Mouse (Mus musculus): ENCODE results near the gene Rec114.

DNA sequence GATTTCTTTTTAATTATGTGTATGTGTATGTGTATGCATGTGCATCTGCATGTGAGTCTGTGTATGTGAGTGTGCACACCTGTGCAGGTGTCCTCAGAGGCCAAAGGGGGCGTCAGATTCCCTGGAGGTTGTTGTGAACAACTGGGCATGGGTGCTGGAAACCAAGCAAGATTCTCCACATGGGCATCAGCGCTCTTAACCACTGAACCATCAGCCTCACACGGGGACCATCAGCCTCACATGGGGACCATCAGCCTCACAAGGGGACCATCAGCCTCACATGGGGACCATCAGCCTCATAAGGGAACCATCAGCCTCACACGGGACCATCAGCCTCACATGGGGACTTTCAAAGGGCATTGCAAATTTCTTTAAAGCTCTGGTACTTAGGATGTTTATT, 53.1 kb downstream of the Rec114 start:
- no peak for TF ChIP-seq CTCF (IDR thresholded peaks at IDR 0.05; ENCODE audit: low read depth, low read length)
- no peak for TF ChIP-seq POLR2A (IDR thresholded peaks at IDR 0.05; ENCODE audit: extremely low read depth, insufficient read depth, low read length)
